Mouse (Mus musculus): Measurements from ENCODE around the gene Clasrp. TPM values are rescaled to one million over a fixed set of nuclear protein-coding genes. Genes with fewer than 3 reads are reported as not detected.

The Clasrp gene
- total RNA-seq, 2 experiments from 2014 or later, result 15.2 to 23.2 TPM

Other genes with a start within 250 kb of the Clasrp start
- gene Cd3eap, start 245.0 kb downstream of the Clasrp start, total RNA-seq (2021), result 1 to 10 TPM; 7.8 to 9.8 TPM
- 1 to 10 TPM; 2.7 to 2.8 TPM for gene Ppp1r13l, start 244.7 kb downstream of the Clasrp start, total RNA-seq (2021)
- 1 to 10 TPM; 7.7 to 9.7 TPM for gene Ercc2, start 222.5 kb downstream of the Clasrp start, total RNA-seq (2021)
- gene Klc3, start 200.4 kb downstream of the Clasrp start, total RNA-seq (2021), result under 1 TPM; 0.12 to 0.18 TPM
- over 10,000 TPM; 22,462 to 26,486 TPM for gene Ckm, start 199.7 kb downstream of the Clasrp start, total RNA-seq (2021)
- 10 to 100 TPM; 12.2 to 16.4 TPM for gene Mark4, start 145.7 kb downstream of the Clasrp start, total RNA-seq (2021)
- under 1 TPM; 0.59 to 0.86 TPM for gene Exoc3l2, start 141.2 kb downstream of the Clasrp start, total RNA-seq (2021)
- gene Bloc1s3, start 96.1 kb downstream of the Clasrp start, total RNA-seq (2021), result 1 to 10 TPM; 2.2 to 2.4 TPM
- 10 to 100 TPM; 24.6 to 26.5 TPM for gene Trappc6a, start 96.1 kb downstream of the Clasrp start, total RNA-seq (2021)
- gene Nkpd1, start 86.6 kb downstream of the Clasrp start, total RNA-seq (2021), result not detected
- gene Ppp1r37, start 41.4 kb downstream of the Clasrp start, total RNA-seq (2021), result 10 to 100 TPM; 38.7 to 41.1 TPM
- gene Zfp296, start 27.2 kb downstream of the Clasrp start, total RNA-seq (2021), result under 1 TPM; 0.21 to 0.23 TPM
- 10 to 100 TPM; 52.0 to 59.8 TPM for gene Gemin7, start 26.9 kb downstream of the Clasrp start, total RNA-seq (2021)
- 1 to 10 TPM; 7.3 to 9.0 TPM for gene Relb, start 25.0 kb upstream of the Clasrp start, total RNA-seq (2021)
- 10 to 100 TPM; 45.7 to 48.2 TPM for gene Clptm1, start 60.5 kb upstream of the Clasrp start, total RNA-seq (2021)
- gene Apoc2, start 73.5 kb upstream of the Clasrp start, total RNA-seq (2021), result under 1 TPM in 1 of 2 experiments, not detected in 1; 0.61 TPM
- gene Gm44805, start 76.9 kb upstream of the Clasrp start, total RNA-seq (2021), result not detected
- gene Apoc4, start 77.0 kb upstream of the Clasrp start, total RNA-seq (2021), result under 1 TPM in 1 of 2 experiments, not detected in 1; 0.54 TPM
- 1 to 10 TPM in 1 of 2 experiments, not detected in 1; 4.1 TPM for gene Apoc1, start 88.2 kb upstream of the Clasrp start, total RNA-seq (2021)
- gene Apoe, start 94.7 kb upstream of the Clasrp start, total RNA-seq (2021), result 100 to 1,000 TPM; 100 to 116 TPM
- gene Tomm40, start 111.0 kb upstream of the Clasrp start, total RNA-seq (2021), result 10 to 100 TPM; 59.3 to 63.3 TPM
- 10 to 100 TPM; 13.3 to 14.6 TPM for gene Nectin2, start 146.0 kb upstream of the Clasrp start, total RNA-seq (2021)
- 10 to 100 TPM; 60.3 to 68.9 TPM for gene Bcam, start 166.5 kb upstream of the Clasrp start, total RNA-seq (2021)
- gene Cblc, start 192.3 kb upstream of the Clasrp start, total RNA-seq (2021), result under 1 TPM; 0.38 to 0.59 TPM
- 1 to 10 TPM; 1.8 to 7.0 TPM for gene Bcl3, start 218.3 kb upstream of the Clasrp start, total RNA-seq (2021)
- not detected for gene Gm19345, start 247.5 kb upstream of the Clasrp start, total RNA-seq (2021)